Mouse (Mus musculus): ENCODE measurements around the gene Hmg20b.

Hmg20b gene

GRCm38 (mm10) chr10:81378553-81379182, 28.4 kb upstream of the Hmg20b start:
- peak; percentile 100 for DNase-seq (ENCODE audit: low spot score in 2 of 2)

GRCm38 (mm10) chr10:81377793-81378552, 27.7 kb upstream of the Hmg20b start, which contains the start of gene Fzr1:
TSS of gene Fzr1 (minus strand) at chr10:81378516.
- no peak for DNase-seq (ENCODE audit: low spot score in 2 of 2)

GRCm38 (mm10) chr10:81377362-81377664, 27.0 kb upstream of the Hmg20b start:
- no peak for DNase-seq (ENCODE audit: low spot score in 2 of 2)

GRCm38 (mm10) chr10:81376561-81377361, 26.5 kb upstream of the Hmg20b start:
- no peak for DNase-seq (ENCODE audit: low spot score in 2 of 2)

- no peak for DNase-seq (ENCODE audit: low spot score in 2 of 2)
Measured at GRCm38 (mm10) chr10:81375322-81375721, 25.0 kb upstream of the Hmg20b start.

- no peak for DNase-seq (ENCODE audit: low spot score in 2 of 2)
Measured at GRCm38 (mm10) chr10:81367207-81367495, 16.9 kb upstream of the Hmg20b start.

GRCm38 (mm10) chr10:81366477-81367206, 16.4 kb upstream of the Hmg20b start:
- DNase-seq (ENCODE audit: low spot score in 2 of 2) = no peak

GRCm38 (mm10) chr10:81365672-81366476, 15.6 kb upstream of the Hmg20b start, which contains the start of gene 4930404N11Rik:
TSS of gene 4930404N11Rik (minus strand) at chr10:81365816.
- DNase-seq (ENCODE audit: low spot score in 2 of 2) = no peak

GRCm38 (mm10) chr10:81365073-81365472, 14.8 kb upstream of the Hmg20b start:
- DNase-seq (ENCODE audit: low spot score in 2 of 2) = no peak

- no peak for DNase-seq (ENCODE audit: low spot score in 2 of 2)
Measured at GRCm38 (mm10) chr10:81364666-81365065, 14.4 kb upstream of the Hmg20b start.

GRCm38 (mm10) chr10:81363436-81364346, 13.4 kb upstream of the Hmg20b start:
- DNase-seq (ENCODE audit: low spot score in 2 of 2) = no peak

GRCm38 (mm10) chr10:81362336-81362949, 12.2 kb upstream of the Hmg20b start:
- no peak for DNase-seq (ENCODE audit: low spot score in 2 of 2)

GRCm38 (mm10) chr10:81360721-81361120, 10.4 kb upstream of the Hmg20b start:
- no peak for DNase-seq (ENCODE audit: low spot score in 2 of 2)

GRCm38 (mm10) chr10:81358841-81359240, 8.6 kb upstream of the Hmg20b start:
- DNase-seq (ENCODE audit: low spot score in 2 of 2) = no peak

GRCm38 (mm10) chr10:81358209-81358608, 7.9 kb upstream of the Hmg20b start:
- DNase-seq (ENCODE audit: low spot score in 2 of 2) = no peak

- DNase-seq (ENCODE audit: low spot score in 2 of 2) = peak; percentile 75 to 88
Measured at GRCm38 (mm10) chr10:81356991-81357844, 6.9 kb upstream of the Hmg20b start, which contains the start of gene Mfsd12. TSS of gene Mfsd12 (plus strand) at chr10:81357491.

- no peak for DNase-seq (ENCODE audit: low spot score in 2 of 2)
Measured at GRCm38 (mm10) chr10:81356352-81356990, 6.2 kb upstream of the Hmg20b start.

- DNase-seq (ENCODE audit: low spot score in 2 of 2) = no peak
Measured at GRCm38 (mm10) chr10:81355533-81355932, 5.3 kb upstream of the Hmg20b start.

Measured in frontal cortex, postnatal 14 days (tissue).